Mouse (Mus musculus) thymus, adult 2 months (tissue): Measurements from ENCODE around the gene Lcn9.

Experiments
- CTCF ChIP-seq: fragments of 200-500 bp; IDR thresholded peaks from 2 replicates; pipeline ENCODE4 v1.5.1; 2012; ENCODE audit warnings: mild to moderate bottlenecking, control low read depth, low read length, moderate library complexity, borderline replicate concordance; ENCODE audit not compliant: control insufficient read depth, poor library complexity, insufficient read depth; ENCODE audit errors: extremely low read depth
- POLR2A ChIP-seq: fragments of 200-500 bp; IDR thresholded peaks from 2 replicates; pipeline ENCODE4 v1.6.1; 2012; ENCODE audit warnings: mild to moderate bottlenecking, low read length, control low read depth, moderate library complexity; ENCODE audit not compliant: control insufficient read depth, poor library complexity, insufficient read depth; ENCODE audit errors: extremely low read depth

- no peak for TF ChIP-seq POLR2A
- no peak for TF ChIP-seq CTCF
These were observed 33.9 kb upstream of the Lcn9 start for GRCm38 (mm10) chr2:25789092-25789491.
